Mouse (Mus musculus) heart, embryonic 12.5 days (tissue): ENCODE measurements at regions not wholly inside any gene's neighbourhood (a gene's known extent, or its start where the extent isn't known, plus 50 kb on each side); places are given as distances from the start of the nearest gene placed in this dataset.

Experiments used
- ATAC-seq: fragments of 200-750 bp; cut with Nextera tagmentation; 2 replicates; pipeline ENCODE4 v1.8.0; 2017; ENCODE audit warnings: moderate TSS enrichment, moderate library complexity; ENCODE audit not compliant: insufficient number of reproducible peaks, low FRiP score
- H3K27ac ChIP-seq: fragments of 300-500 bp; sonication (generic); 2 replicates; pipeline ENCODE4 v1.5.1; 2016; ENCODE audit warnings: mild to moderate bottlenecking, moderate library complexity; ENCODE audit not compliant: poor library complexity, severe bottlenecking
- H3K27me3 ChIP-seq: fragments of 300-500 bp; sonication (generic); replicated peaks from 2 replicates; pipeline ENCODE4 v1.6.1; 2016; ENCODE audit warnings: mild to moderate bottlenecking, moderate library complexity
- H3K36me3 ChIP-seq: fragments of 300-500 bp; sonication (generic); 2 replicates; pipeline ENCODE4 v1.6.1; 2016; ENCODE audit warnings: mild to moderate bottlenecking, moderate library complexity
- H3K4me1 ChIP-seq: fragments of 300-500 bp; sonication (generic); replicated peaks from 2 replicates; pipeline ENCODE4 v1.6.1; 2016; ENCODE audit warnings: mild to moderate bottlenecking
- H3K4me2 ChIP-seq: fragments of 300-500 bp; sonication (generic); 2 replicates; pipeline ENCODE4 v1.6.1; 2016; ENCODE audit warnings: mild to moderate bottlenecking, moderate library complexity
- H3K4me3 ChIP-seq: fragments of 300-500 bp; sonication (generic); 2 replicates; pipeline ENCODE4 v1.5.1; 2016; ENCODE audit warnings: mild to moderate bottlenecking
- H3K9ac ChIP-seq: fragments of 300-500 bp; sonication (generic); 2 replicates; pipeline ENCODE4 v1.6.1; 2016; ENCODE audit warnings: mild to moderate bottlenecking, moderate library complexity
- H3K9me3 ChIP-seq: fragments of 300-500 bp; sonication (generic); replicated peaks from 2 replicates; pipeline ENCODE4 v1.6.1; 2016; ENCODE audit warnings: mild to moderate bottlenecking, moderate library complexity
- WGBS: fragments of 180-500 bp; shearing (Covaris S2); methylation state at CpG from one replicate; pipeline ENCODE4 v1.1.7; 2016; 5-methylcytosine and 5-hydroxymethylcytosine counted together

DNA sequence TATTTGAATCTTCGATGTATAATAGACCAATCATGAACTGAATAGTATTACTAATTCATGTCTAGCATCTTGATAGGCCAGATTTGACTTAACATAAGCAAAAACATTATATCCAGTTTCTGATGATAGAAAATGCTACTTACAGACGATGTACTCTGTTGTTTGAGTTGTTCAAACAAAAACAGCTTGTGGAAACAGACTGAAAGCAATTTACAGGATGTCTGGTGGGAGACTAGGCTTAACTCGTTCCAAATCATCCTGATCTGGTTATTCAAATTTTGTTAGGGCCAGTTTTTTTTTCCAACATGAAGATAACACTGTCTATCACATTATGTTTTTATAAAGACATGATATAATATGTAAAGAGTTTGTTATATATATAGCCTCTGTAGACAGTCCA lies 369.4 kb upstream of the Igbp1b start:
- no peak for ATAC-seq
- no peak overlapping the region for H3K9ac ChIP-seq
- no peaks in the 10 kb centered on the region for H3K9me3 ChIP-seq
- no peaks in the 10 kb centered on the region for H3K4me1 ChIP-seq
- no peak overlapping the region for H3K4me3 ChIP-seq
- H3K27ac ChIP-seq: no peak overlapping the region
- H3K4me2 ChIP-seq: no peak overlapping the region
- H3K27me3 ChIP-seq: no peaks in the 10 kb centered on the region
- no peaks in the 10 kb centered on the region for H3K36me3 ChIP-seq
- 63% methylated on average over 3 of the region's 3 CpGs for WGBS

GRCm38 (mm10) chr6:139014526-139014925 lies 356.2 kb upstream of the Igbp1b start:
- Histone ChIP-seq H3K4me3 (no peak overlapping the region), H3K27ac (no peak overlapping the region), H3K27me3 (no peaks in the 10 kb centered on the region), H3K36me3 (no peaks in the 10 kb centered on the region), H3K4me1 (no peaks in the 10 kb centered on the region), H3K9me3 (peaks cover 3% of the 10 kb centered on the region; the same call in 1 of the 2 replicates), H3K9ac (no peak overlapping the region), H3K4me2 (no peak overlapping the region)
- 72% methylated on average over 4 of the region's 4 CpGs for WGBS
- no peak for ATAC-seq

- H3K27ac ChIP-seq: no peak overlapping the region
- peaks cover 3% of the 10 kb centered on the region; the same call in 1 of the 2 replicates for H3K9me3 ChIP-seq
- no peak for ATAC-seq
- H3K4me1 ChIP-seq: no peaks in the 10 kb centered on the region
- H3K9ac ChIP-seq: no peak overlapping the region
- WGBS: 69% methylated on average over 4 of the region's 4 CpGs
- H3K36me3 ChIP-seq: no peaks in the 10 kb centered on the region
- no peak overlapping the region for H3K4me3 ChIP-seq
- H3K4me2 ChIP-seq: no peak overlapping the region
- no peaks in the 10 kb centered on the region for H3K27me3 ChIP-seq
These were observed 352.2 kb upstream of the Igbp1b start for GRCm38 (mm10) chr6:139010501-139010900.
